Mouse (Mus musculus): ENCODE measurements around the gene Dyrk1a. TPM values are rescaled to one million over a fixed set of nuclear protein-coding genes. Genes with fewer than 3 reads are reported as not detected.
A peak's percentile ranks its signal among the peaks of the same experiment; 100 is the strongest.

The Dyrk1a gene
- polyA plus RNA-seq, 1 experiment from 2014 or later: 10.5 TPM

DNA sequence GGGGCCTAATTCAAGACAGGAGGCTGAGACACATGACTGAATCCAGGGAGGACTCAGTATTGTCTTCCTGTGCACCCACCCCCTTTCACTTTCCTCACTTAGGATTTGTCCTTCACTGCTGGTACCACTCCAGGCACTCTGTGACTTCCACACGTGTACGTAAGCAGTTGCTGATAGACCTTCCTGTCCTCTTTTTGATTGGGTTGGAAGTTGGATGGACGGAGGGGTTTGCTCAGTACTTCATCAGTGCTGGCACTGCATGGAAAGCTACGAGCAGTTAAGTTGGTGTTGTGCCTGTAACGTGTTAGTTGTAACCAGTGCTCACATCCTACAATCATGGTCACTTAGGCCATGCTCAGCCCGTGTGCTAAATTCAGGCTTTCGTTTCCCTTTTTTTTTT is 55.8 kb downstream of the Dyrk1a start:
- ATAC-seq (ENCODE audit: low FRiP score, low read depth): 0 out of 2 replicates have a peak, but pooled peaks have one; percentile 14
- no peak overlapping the region for H3K9ac ChIP-seq
- no peak overlapping the region for H3K4me3 ChIP-seq
- H3K36me3 ChIP-seq: no peaks in the 10 kb centered on the region
- H3K9me3 ChIP-seq: no peaks in the 10 kb centered on the region
- H3K27me3 ChIP-seq: no peaks in the 10 kb centered on the region
- peaks cover 34% of the 10 kb centered on the region for H3K4me1 ChIP-seq (replicated peaks)
- no peak overlapping the region for H3K27ac ChIP-seq (replicated peaks)
- 89% methylated on average over 7 of the region's 7 CpGs for WGBS
- no peak overlapping the region for H3K4me2 ChIP-seq

DNA sequence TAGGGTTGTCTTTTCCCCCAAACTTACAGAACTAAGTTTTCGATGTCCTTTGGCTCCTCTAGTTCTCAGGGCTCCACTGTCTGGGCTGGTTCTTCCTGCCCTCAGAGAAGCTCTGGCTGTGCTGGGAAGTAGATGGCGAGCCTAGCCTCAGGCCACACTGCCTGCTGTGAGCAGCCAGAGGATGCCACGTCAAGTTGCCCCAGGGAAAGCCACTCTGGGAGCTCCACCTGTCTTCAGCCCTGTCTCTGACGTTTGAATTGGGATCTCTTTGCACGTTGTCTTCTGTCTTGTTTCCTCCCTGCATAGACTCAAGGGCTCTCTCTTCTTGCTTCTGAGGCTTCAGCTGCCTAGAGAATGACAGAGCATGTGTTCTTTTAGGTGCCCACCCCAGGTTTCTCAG is 57.9 kb downstream of the Dyrk1a start:
- Histone ChIP-seq H3K27me3 (no peaks in the 10 kb centered on the region), H3K27ac (replicated peaks) (no peak overlapping the region), H3K4me3 (no peak overlapping the region), H3K36me3 (no peaks in the 10 kb centered on the region), H3K9ac (no peak overlapping the region), H3K9me3 (no peaks in the 10 kb centered on the region), H3K4me2 (no peak overlapping the region), H3K4me1 (replicated peaks) (peaks cover 34% of the 10 kb centered on the region)
- no peak for ATAC-seq (ENCODE audit: low FRiP score, low read depth)
- 39% methylated on average over 5 of the region's 5 CpGs for WGBS

DNA sequence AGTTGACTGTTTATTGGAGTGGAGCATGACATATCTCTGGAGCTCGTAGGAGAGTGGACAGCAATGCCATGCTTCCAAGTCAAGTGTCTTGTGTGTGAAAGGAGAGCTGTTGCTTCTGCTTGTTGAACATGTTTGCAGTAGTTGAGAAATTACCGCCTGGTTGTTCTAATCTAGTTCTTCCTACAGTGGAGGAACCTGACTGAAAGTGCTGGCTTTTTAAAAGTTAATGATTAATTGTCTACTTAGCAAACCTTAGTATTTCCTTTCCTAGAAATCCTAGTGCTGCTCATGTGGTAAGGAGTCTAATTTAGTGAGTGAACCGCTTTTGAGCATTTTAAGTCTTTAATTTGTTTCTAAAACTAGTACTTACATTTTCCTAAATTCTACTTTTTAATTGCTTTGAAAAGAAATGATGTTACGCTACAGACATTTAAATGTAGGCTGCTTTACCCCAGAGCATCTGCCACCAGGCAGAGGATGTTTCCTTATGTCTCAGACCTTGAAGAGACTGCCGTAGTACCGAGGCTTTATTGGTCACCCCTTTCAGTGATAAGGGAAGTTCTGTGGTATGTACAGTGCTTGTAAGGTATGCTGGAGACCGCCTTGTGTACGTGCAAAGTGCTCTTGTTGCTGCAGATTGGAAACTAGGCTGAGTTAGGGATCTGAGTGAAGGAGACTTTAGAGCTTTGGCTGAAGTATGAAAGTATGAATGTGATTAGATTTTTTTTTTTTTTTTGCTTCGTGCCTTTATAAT is 59.3 kb downstream of the Dyrk1a start:
- ATAC-seq (ENCODE audit: low FRiP score, low read depth): no peak

DNA sequence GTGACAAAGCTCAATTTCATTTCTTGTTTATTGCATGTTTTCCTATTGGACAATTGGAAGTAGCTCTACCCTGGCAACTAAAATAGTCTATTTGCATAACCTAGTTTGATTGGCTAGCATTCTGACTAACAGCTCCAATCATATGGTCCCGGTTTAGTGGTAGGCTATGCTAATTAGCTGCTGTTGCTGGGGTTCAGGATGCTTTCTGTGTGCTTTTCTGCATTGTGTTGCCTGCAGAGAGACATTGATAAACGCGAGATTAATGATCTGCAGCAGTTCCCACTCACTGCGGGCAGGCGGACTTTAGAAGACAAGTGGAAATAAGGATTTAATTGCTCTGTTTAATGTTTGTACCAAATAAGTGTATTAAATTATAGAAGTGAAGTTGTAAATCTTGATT is 62.2 kb downstream of the Dyrk1a start:
- WGBS: 7% methylated on average over 5 of the region's 5 CpGs
- H3K27ac ChIP-seq (replicated peaks): peak overlapping the region; percentile 73
- H3K4me3 ChIP-seq: no peak overlapping the region
- no peaks in the 10 kb centered on the region for H3K27me3 ChIP-seq
- H3K4me1 ChIP-seq (replicated peaks): peaks cover 34% of the 10 kb centered on the region
- H3K9me3 ChIP-seq: no peaks in the 10 kb centered on the region
- H3K36me3 ChIP-seq: no peaks in the 10 kb centered on the region
- no peak overlapping the region for H3K9ac ChIP-seq
- no peak overlapping the region for H3K4me2 ChIP-seq
- ATAC-seq (ENCODE audit: low FRiP score, low read depth): peak; percentile 93

More for the DNA sequence above, 59.3 kb downstream of the Dyrk1a start:
- H3K36me3 ChIP-seq: no peaks in the 10 kb centered on the region
- H3K9ac ChIP-seq: no peak overlapping the region
- WGBS: 89% methylated on average over 9 of the region's 9 CpGs
- H3K9me3 ChIP-seq: no peaks in the 10 kb centered on the region
- no peak overlapping the region for H3K4me2 ChIP-seq
- peaks cover 42% of the 10 kb centered on the region for H3K4me1 ChIP-seq (replicated peaks)
- no peak overlapping the region for H3K4me3 ChIP-seq
- H3K27me3 ChIP-seq: no peaks in the 10 kb centered on the region
- no peak overlapping the region for H3K27ac ChIP-seq (replicated peaks)

DNA sequence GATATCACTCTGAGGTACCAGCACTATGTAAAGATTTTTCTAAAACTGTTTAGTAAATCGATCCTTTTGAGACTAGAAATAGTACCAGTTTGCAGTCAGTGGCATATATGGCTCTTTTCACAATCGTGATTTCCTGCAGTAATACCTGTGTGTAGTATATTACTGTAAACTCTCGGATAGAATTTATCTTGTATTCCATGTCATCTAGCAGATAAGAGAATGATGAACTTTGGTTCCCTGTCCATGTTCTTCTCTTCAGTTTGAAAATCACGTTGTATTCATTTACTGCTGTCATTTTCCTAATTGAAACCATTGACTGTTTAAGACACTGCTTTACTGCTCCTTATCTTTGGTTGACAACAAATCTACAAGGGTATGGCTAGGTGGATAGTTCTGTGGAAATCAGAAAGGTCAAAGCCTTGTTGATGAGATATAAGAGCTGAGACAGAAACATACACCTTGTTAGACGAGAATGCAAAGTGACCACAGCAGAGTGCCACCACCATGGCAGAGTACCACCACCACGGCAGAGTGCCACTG is 62.7 kb downstream of the Dyrk1a start:
- Histone ChIP-seq H3K9ac (no peak overlapping the region), H3K27ac (replicated peaks) (peak overlapping the region; percentile 73), H3K36me3 (no peaks in the 10 kb centered on the region), H3K4me3 (no peak overlapping the region), H3K4me2 (no peak overlapping the region), H3K9me3 (no peaks in the 10 kb centered on the region), H3K27me3 (no peaks in the 10 kb centered on the region), H3K4me1 (replicated peaks) (peaks cover 33% of the 10 kb centered on the region)
- 65% methylated on average over 6 of the region's 6 CpGs for WGBS
- ATAC-seq (ENCODE audit: low FRiP score, low read depth): peak; percentile 43; the same call in 1 of the 2 replicates

DNA sequence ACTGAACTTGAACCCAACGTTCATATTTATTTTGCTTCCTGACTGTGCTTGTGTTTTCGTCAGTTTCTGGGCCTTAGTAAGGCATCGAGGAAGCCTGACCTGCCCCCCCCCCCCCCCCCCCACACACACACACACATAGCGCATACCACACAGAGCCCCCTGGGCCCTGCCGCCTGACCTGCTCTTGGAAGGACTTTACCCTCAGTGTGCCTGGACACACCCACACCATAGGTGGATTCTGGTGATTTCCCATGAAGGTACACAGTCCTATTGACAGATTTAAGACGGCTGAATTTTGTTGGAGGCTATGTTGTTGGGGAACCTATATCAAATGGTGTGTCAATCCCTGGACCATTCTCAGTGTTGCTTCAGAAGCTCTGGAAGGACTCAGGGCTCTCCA is 63.2 kb downstream of the Dyrk1a start:
- Histone ChIP-seq H3K4me2 (no peak overlapping the region), H3K4me1 (replicated peaks) (peaks cover 31% of the 10 kb centered on the region), H3K9ac (no peak overlapping the region), H3K9me3 (no peaks in the 10 kb centered on the region), H3K36me3 (no peaks in the 10 kb centered on the region), H3K4me3 (no peak overlapping the region), H3K27ac (replicated peaks) (peak overlapping the region; percentile 73), H3K27me3 (no peaks in the 10 kb centered on the region)
- WGBS: 76% methylated on average over 6 of the region's 6 CpGs
- peak; percentile 53; the same call in 1 of the 2 replicates for ATAC-seq (ENCODE audit: low FRiP score, low read depth)

DNA sequence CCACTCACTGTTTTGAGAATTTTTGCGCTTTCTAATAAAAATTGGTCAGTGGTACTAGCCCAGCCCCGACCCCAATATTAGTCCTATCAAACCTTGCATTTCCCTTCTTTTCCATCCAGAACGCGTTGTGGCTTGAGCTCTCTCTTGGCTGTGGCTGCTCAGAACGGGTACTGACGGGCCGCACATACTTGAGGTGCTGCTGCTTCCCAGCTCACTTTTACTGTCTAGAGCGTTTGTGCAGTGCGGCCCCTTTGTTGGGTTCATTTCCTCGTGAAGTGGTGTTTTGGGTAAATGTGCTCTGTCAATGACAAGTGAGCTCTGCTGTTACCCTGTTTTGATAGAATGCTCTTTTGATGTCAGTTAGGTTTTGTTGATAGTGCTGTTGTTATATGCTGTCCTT is 67.6 kb downstream of the Dyrk1a start:
- Histone ChIP-seq H3K9me3 (no peaks in the 10 kb centered on the region), H3K27ac (replicated peaks) (no peak overlapping the region), H3K27me3 (no peaks in the 10 kb centered on the region), H3K4me2 (no peak overlapping the region), H3K36me3 (no peaks in the 10 kb centered on the region), H3K4me3 (no peak overlapping the region), H3K9ac (no peak overlapping the region), H3K4me1 (replicated peaks) (peaks cover 19% of the 10 kb centered on the region)
- 78% methylated on average over 10 of the region's 10 CpGs for WGBS
- no peak for ATAC-seq (ENCODE audit: low FRiP score, low read depth)

DNA sequence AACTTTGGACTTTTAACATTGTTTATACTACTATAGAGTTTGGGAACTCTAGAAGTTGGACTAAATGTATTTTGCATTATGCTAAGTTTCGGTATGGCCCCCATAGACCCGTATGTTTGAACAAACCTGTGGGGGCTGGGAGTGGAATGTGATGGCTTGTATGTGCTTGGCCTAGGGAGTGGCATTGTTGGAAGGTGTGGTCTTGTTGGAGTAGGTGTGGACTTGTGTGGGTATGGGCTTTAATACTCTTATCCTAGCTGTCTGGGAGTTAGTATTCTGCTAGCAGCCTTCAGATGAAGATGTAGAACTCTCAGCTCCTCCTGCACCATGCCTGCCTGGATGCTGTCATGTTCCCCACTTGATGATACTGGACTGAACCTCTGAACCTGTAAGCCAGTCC is 72.0 kb downstream of the Dyrk1a start:
- H3K27ac ChIP-seq (replicated peaks): no peak overlapping the region
- no peak overlapping the region for H3K4me3 ChIP-seq
- 100% methylated on average over 2 of the region's 2 CpGs for WGBS
- no peaks in the 10 kb centered on the region for H3K27me3 ChIP-seq
- no peaks in the 10 kb centered on the region for H3K9me3 ChIP-seq
- no peaks in the 10 kb centered on the region for H3K36me3 ChIP-seq
- peaks cover 11% of the 10 kb centered on the region for H3K4me1 ChIP-seq (replicated peaks)
- ATAC-seq (ENCODE audit: low FRiP score, low read depth): no peak
- H3K9ac ChIP-seq: no peak overlapping the region
- no peak overlapping the region for H3K4me2 ChIP-seq

DNA sequence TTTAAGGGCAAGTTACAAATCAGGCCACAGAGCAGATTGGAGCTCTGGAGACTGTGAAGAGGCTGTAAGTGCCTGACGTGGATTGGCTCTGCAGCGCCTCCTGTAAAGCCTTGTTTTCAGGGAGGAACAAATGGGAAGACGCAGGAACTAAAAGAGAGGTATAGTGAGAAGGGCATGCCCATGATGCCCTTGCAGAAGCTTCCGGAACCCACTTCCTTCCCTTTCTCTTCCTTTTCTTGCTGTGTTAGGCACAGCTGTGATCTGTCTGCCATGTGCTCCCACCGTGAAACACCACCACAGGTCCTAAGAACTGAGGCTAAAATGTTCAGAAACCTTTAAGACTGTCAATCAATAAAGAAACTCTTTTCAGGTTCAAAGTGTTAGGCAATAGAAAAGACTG is 77.3 kb downstream of the Dyrk1a start:
- H3K27me3 ChIP-seq: no peaks in the 10 kb centered on the region
- ATAC-seq (ENCODE audit: low FRiP score, low read depth): no peak
- WGBS: 80% methylated on average over 5 of the region's 5 CpGs
- peaks cover 37% of the 10 kb centered on the region for H3K4me1 ChIP-seq (replicated peaks)
- H3K36me3 ChIP-seq: no peaks in the 10 kb centered on the region
- H3K27ac ChIP-seq (replicated peaks): no peak overlapping the region
- H3K9me3 ChIP-seq: no peaks in the 10 kb centered on the region
- no peak overlapping the region for H3K4me3 ChIP-seq
- no peak overlapping the region for H3K9ac ChIP-seq
- no peak overlapping the region for H3K4me2 ChIP-seq

DNA sequence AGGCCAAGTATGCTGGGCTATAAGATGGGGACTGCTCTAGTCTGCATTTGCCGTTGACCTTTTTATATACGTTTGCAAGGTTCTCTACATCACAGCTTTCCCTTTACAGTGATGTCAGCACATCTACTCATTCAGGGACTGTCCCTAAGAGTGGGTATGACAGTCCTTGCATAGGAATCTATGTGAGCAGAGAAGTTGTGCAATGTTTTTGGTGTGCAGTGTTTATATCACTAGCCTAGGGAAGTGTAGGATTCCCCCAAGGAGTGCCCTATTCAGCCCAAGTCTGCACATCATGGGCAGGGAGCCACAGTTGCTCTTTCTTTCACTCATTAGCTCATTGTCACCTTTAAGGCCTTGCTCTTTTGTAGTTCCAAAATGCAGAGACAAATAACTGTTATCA is 78.1 kb downstream of the Dyrk1a start:
- no peak overlapping the region for H3K4me2 ChIP-seq
- no peaks in the 10 kb centered on the region for H3K27me3 ChIP-seq
- H3K4me1 ChIP-seq (replicated peaks): peaks cover 44% of the 10 kb centered on the region
- WGBS: 93% methylated on average over 2 of the region's 2 CpGs
- no peak overlapping the region for H3K9ac ChIP-seq
- H3K36me3 ChIP-seq: no peaks in the 10 kb centered on the region
- no peak overlapping the region for H3K4me3 ChIP-seq
- H3K27ac ChIP-seq (replicated peaks): no peak overlapping the region
- ATAC-seq (ENCODE audit: low FRiP score, low read depth): no peak
- H3K9me3 ChIP-seq: no peaks in the 10 kb centered on the region

DNA sequence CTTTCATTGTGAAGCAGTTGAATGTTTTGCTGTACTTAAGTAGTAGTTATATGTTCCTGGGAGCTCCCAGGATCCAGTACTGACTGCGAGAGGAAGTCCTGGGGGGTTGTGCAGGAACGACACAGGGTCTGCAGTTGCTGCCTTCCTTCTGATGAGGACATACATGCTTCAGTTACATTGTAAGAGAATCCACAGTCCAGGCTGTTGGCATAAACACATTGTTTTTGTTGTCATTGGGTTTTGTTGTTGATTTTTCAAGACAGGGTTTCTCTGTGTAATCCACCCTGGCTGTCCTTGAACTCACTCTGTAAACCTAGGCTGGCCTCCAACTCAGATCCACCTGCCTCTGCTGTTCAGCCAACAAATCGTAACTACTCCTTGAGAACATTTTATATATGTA is 80.1 kb downstream of the Dyrk1a start:
- Histone ChIP-seq H3K4me3 (no peak overlapping the region), H3K4me1 (replicated peaks) (peaks cover 46% of the 10 kb centered on the region), H3K9me3 (no peaks in the 10 kb centered on the region), H3K27ac (replicated peaks) (no peak overlapping the region), H3K27me3 (no peaks in the 10 kb centered on the region), H3K36me3 (no peaks in the 10 kb centered on the region), H3K9ac (no peak overlapping the region), H3K4me2 (no peak overlapping the region)
- 84% methylated on average over 3 of the region's 3 CpGs for WGBS
- ATAC-seq (ENCODE audit: low FRiP score, low read depth): no peak

DNA sequence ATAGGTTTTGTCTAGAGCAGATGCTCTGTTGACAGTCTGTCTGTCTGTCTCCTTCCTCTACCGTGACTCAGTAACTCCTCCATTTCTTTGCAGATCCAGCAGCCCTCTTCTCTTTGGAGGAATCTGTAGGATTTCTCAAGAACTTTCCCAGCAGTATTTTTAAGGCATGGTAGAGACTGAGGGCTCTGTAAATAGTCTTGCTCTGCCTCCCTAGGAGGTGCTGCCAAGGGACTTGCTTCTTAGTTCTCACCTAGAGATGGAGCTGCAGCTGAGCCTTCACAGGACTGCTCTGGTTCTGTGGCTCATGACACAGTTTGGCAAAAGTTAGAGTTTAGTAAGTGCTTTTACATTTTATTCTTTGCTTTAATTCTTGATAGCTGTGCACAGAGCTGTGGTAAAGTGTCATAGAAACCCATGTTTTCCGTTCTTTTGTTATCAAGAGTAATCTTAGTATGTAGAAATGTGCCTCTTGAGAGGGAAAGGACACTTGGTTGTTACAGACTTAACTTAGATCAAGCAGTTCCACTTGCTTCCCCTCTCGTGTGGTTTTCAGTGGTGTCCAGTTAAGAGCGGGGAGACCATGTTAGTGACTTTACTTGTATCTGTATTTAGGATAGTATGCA is 82.4 kb downstream of the Dyrk1a start:
- 76% methylated on average over 4 of the region's 4 CpGs for WGBS
- Histone ChIP-seq H3K27ac (replicated peaks) (no peak overlapping the region), H3K9me3 (no peaks in the 10 kb centered on the region), H3K4me1 (replicated peaks) (peaks cover 62% of the 10 kb centered on the region), H3K4me3 (no peak overlapping the region), H3K9ac (no peak overlapping the region), H3K27me3 (no peaks in the 10 kb centered on the region), H3K36me3 (no peaks in the 10 kb centered on the region), H3K4me2 (no peak overlapping the region)
- no peak for ATAC-seq (ENCODE audit: low FRiP score, low read depth)

Measured in hindbrain, embryonic 15.5 days (tissue).